Mouse (Mus musculus) skeletal muscle tissue, adult 2 months (tissue): ENCODE data around the gene Leap2.
"Not testable (repeated sequence)": the region's sequence is repeated elsewhere in the genome, so short reads cannot be mapped to it uniquely, and the experiment has no call there.

Source experiments
- DNase-seq: peaks from one replicate; pipeline ENCODE4 v3.0.0-alpha.2; 2012; ENCODE audit warnings: low read depth, low spot score

Leap2 gene

DNA sequence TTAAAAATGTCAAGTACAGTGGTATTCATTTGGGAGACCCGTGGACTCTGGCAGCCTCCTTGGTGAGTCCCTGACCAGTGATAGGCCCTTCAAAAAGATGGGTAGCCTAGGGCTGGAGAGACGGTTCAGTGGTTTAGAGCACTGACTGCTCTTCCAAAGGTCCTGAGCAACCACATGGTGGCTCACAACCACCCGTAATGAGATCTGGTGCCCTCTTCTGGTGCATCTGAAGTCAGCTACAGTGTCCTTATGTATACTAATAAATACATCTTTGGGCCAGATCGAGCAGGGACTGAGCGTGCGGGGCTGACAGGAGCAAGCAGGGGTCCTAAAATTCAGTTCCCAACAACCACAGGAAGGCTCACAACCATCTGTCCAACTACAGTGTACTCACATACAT lies 20.9 kb upstream of the Leap2 start:
- DNase-seq: no peak

DNA sequence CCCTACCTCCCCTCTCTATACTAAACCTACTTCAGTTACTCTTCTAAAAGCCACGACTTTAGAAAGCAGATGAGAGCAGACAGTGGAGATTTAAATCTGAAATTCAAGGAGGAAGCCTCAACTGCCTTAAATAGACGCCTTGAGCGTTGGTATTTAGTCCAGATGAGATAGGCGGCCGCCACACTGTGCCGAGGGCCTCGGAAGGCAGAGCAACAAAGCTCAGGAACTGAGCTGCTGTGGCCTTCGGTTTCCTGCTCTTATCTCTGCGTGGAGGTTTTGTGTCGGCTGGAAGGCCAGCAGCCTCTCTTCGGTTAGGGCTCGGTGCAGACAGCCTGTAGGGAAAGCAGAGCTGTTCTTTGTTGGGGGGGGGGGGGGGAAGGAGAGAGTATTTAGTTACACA lies 19.0 kb upstream of the Leap2 start:
- no peak for DNase-seq

DNA sequence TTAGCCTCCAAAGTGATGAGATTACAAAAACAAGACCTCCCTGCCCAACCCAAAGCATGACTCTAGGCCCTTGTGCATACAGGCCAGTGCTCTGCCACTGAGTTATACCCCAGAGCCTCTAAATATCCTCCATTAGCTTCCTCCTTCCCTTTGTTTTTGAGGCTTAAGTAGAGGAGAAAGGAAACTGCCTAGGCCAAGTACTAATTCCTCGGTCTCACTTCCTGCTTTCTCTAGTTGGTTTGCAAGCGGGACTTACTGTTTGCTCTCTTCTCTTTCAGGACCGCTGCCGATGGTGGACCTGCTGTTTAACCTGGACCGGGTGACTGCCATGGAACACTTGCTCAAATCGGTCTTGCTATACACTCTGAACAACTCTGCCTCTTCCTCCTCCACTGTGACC lies 13.4 kb upstream of the Leap2 start:
- no peak for DNase-seq

DNA sequence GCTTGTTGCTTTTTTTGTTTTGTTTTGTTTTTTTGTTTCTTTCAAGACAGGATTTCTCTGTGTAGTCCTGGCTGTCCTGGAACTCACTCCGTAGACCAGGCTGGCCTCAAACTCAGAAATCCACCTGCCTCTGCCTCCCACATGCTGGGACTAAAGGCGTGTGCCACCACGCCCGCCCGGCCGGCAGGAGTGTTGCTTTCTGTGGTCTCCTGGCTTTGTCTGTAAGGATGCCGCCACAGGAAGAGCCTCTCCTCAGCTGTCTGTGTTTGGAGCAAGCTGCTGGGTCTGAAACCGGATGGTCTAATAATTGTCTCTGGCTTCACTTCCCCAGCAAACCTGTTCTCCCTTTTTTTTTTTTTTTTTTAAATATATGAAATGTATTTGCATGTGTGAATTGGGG lies 12.5 kb upstream of the Leap2 start:
- no peak for DNase-seq

DNA sequence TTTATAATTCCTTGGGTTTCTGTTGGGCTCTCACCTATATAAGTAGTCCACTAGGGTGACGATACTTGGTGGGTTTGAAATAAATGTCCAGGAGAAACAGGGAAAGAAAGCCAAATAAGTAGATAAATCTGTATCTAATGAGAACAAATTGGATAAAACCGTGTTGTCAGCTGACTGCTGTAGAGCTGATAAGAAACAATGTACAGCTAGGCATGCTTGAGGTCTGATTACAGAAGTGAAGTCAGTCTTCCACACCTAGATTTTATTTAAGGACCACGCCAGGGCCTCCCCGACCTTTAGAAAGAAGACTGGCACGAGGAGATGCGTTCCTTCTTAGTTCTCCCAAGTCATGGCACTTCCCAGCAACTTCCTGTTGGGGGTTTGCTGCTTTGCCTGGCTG lies 10.1 kb upstream of the Leap2 start:
- no peak for DNase-seq

DNA sequence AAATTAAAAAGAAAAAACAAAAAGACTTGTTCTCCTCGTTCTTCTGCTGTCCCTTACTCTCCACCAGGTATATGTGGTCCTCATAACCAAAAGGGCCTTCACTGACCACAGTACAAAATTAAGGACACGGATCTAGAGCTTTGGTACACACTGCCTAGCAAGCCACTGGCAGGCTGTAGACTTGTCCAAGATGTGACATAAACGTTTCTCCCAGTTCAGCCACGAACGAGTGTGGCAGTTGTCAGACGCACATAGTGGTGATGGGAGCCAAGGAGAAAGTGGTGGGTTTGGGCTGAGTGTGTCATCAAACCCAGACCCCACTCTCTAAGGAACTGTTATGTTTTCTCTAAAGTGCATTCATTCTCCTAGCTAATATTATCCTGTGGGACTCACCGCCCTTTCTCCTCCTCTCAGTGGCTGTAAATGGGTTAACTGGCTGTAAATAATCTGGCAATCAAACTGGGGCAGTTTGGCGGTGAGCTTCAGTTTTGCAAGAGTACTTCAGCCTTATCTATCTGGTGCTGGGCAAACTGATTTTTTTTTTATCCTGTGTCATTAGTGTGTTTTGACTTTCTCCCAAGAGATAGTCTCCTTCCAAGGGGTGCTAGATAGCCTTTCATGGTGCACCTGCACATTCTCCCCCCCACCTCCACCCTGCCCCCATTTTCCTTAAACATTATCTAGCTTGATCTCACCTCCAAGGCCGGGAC lies 8.5 kb upstream of the Leap2 start:
- DNase-seq: no peak

DNA sequence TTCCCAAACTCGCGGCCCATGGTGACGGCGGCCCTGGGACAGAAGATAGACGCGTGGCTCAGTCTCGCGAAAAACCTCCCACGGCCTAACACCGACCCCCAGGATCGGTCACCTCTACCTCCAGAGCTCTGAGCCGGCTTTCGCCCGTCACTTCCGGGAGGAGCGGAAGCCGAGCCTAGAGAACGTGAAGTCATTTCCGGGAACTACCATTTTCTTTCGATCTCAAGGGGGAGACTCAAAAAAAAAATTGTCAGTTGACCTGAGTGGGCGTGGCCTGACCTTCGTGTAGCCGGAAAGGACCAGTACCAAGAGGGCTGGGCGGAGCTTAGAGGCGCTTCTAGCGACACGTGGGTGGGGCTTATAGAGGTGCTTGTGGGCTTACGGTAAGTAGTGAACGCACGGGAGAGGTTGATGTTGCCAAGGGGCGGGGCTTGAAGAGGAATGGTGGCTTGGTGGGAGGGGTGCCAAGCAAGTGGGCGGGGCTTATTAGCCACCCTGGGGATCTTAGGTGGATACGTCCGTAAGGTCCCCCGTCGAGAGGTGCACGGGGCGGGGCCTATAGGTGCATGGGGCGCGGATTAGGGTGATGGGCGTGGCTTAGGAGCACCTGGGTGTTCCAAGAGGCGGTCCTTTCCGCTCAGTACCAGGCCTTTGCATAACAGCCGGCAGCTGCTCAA lies 7.8 kb upstream of the Leap2 start, which contains the start of the genes Uqcrq and Gdf9:
Uqcrq (minus strand) TSS at position 162 of the 677 bp plus-strand sequence.
Gdf9 (plus strand) TSS at position 354 of the 677 bp plus-strand sequence.
- DNase-seq: peak; percentile 100

DNA sequence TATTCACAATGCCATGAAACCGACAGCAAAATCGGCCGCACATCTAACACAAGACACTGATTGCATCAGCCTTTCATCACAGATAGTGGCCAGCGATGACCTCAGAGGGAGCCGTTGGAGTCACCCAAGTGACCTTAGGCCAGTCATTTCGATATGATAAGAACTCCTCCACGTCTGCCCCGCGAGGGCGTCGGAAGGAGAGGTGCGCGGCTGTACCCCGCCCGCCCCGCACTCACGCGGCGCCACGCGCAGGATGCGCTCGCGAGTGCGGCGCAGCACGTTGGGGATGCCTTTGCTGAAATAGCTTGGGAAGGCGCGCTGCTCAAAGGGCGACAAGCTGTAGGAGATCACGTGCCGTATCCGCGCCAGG lies 7.3 kb upstream of the Leap2 start:
- DNase-seq: peak; percentile 38

DNA sequence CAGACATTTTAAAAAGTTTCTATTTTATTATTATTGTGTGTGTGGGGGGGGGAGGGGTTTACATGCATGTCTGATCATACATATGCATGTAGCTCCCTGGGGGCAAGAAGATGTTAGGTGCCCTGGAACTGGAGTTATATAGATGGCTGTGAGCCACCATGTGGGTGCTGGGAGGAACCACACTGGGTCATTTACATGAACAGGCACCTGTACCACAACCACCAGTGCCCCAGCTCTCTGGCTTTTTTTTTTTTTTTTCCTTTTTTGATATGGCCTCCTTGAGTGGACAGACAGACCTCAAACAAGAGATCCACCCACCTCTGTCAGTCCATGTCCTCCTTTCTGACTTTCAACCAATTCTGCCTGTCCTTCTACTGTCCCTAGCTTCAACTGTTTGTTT lies 6.2 kb upstream of the Leap2 start:
- no peak for DNase-seq

DNA sequence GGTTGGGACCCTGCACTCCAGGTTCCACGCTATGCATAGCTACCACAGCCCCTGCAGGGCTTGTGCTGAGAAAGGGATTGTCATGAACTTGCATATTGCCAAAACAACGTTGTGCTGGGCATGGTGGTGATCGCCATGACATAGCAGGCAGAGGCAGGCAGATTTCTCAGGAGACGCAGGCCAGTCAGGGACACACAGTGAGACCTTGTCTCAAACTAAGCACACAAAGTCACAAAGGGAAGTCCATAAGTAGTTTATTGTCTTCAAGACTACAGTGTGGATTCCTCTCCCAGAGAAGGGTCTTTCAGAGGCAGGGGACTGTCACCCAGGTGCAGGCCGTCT lies 5.7 kb upstream of the Leap2 start:
- DNase-seq: no peak

DNA sequence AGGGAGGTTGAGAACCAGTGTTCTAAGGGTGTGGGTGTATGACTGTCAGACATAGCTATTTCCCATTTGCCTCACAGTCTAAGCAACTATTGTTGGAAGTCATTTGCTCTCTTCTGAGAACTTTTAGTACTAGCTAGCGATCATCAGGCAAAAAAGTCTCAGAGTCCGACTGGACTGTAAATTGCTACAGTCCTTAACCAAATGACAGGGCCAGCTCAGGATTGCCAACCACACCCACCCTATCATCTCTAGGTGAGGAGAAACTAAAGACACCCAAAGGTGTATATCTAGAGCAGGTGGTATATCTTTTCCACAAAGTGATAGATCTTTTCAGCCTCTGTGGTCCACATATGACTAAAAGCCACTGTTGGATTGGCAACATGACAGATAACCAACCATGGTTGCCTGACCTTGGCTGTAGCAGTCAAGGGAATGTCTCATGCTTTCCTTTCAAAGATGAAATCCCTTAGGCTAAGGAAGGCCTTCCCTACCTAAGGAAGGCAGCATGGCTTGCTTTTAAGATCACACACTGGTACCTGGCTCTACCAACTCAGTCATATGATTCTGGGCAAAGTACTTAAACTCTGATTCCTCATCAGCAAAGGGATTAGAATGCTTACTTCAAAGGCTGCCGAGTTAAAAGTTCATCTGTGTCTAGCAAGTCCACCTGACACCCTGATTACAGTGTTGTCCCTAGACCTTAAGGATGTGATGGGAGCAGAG lies 5.2 kb upstream of the Leap2 start:
- no peak for DNase-seq

DNA sequence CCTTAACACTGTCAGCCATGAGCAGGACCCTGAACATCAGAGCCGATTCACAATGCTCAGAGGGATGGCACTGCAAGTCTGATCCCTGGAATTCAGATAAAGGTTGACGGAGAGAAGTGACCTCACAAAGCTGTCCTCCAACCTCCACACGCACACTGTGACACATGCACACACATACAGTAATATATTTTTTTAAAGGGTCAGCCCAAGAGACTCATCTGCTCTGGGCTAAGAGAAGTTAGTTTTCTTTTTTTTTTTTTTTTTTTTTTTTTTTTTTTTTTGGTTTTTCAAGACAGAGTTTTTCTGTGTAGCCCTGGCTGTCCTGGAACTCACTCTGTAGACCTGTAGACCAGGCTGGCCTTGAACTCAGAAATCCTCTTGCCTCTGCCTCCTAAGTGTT lies 3.9 kb upstream of the Leap2 start:
- not testable (repeated sequence) for DNase-seq

DNA sequence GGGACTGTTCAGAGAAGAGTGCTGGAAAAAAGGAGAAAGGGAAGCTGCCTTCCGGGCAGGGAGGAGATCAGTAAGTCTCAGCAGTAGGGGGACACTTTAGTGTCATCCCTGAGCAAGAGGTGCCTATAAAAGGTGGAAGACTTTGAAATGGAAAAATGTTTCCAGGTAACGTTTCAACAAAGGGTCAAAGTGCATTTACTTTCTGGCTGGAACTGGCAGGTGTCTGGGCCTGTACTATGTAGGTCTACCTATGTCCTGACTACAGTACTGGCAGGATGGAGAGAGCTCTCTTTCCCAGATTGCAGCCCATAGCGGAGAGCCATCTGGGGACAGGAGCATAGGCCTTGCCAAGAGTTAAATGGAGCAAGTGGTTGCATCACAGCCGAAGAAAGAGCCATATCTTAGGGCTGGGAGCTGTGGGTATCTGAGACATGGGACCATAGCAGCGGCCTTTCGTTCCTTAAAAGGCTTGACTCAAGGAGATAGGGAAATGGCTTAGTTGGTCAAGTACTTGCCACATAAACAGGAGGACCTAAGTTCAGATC lies 2.8 kb upstream of the Leap2 start:
- DNase-seq: no peak

DNA sequence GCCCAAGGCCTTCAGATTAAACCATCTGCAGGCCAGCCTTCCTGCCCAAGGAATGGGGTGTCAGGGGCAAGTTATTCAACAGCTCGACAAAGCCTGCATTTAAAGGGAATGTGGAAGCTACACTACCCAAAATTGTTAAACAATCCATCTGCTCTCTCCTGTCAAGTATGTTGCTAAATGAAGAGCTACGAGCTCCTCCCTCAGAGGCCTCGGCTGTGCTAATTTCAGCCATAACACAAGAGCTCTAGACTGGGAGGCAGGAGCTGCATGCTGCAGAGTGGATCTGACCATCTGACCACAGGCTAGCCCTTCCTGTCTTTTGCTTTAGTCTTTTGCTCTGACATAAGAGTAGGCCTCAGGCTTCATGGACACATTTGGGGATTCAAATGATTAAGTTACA lies 2.3 kb upstream of the Leap2 start:
- no peak for DNase-seq

DNA sequence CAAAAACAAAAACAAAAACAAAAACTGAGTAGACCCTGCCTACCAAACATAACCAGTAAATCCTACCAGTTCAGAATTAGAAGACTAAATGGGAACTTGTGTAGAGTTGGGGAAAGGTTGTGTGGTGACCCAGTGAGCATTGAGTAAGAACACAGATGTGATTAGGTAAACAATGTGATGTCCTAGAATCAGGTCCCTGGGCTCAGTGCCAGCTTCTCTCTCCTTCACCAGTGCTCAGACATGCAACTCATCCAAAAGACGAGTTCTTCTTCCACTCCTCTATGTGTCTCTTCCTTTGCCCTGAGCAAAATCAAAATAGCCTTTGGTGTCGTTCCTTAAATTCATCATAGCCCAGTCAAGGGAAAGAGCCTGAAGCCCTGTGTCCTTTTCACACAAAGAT lies 1.9 kb upstream of the Leap2 start:
- no peak for DNase-seq

DNA sequence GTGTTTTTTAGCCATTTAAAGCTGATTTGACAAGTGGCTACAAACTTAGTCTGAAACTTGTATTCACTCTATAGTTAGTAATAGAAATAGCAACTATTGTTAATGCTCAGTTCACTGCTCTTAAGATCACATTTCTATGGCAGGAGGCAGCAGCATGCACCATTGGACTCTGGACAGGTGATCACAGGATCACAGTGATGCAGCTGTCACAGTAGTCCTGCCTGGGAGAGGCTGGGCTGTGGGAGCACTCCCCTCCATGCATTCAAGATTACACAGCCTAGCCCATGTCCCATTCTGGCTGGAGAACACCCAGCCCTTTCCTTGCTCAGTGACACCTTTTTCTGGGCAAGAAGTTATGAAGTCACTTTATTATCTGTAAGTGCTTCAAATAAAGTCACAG lies 4.9 kb downstream of the Leap2 start:
- DNase-seq: no peak

DNA sequence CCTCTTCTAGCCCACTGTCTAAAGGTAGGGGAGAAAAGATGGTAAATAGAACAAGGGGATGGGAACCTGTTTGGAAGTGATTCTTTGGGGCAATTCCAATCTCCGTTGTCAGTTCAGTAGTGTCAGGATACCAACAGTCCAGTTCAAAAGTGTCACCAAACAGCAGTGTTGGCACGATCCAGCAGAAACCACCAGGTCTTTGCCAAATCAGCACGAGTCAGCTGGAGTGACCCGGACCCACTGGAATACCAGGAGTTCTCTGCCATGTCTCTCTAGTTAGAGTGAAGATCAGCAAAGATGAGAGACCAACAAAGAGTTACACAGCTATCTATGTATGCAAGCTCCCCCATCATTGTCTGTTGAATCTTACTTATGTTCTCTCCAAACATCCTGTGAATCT lies 9.1 kb downstream of the Leap2 start:
- DNase-seq: no peak

DNA sequence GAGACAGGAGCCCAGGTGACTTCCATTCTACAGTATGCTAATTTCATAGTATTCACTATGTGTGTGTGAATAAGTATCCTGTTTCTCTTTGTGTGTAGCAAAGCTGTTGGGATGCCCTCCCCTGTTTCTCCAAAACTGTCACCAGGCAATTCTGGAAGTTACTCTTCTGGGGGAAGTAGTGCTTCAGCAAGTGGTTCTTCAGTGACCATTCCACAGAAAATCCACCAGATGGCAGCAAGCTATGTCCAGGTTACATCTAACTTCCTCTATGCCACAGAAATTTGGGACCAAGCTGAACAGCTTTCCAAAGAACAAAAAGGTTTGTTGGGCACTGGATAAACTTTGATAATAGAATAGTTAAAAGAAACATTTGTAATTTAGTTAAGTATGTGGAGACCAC lies 11.2 kb downstream of the Leap2 start:
- no peak for DNase-seq

DNA sequence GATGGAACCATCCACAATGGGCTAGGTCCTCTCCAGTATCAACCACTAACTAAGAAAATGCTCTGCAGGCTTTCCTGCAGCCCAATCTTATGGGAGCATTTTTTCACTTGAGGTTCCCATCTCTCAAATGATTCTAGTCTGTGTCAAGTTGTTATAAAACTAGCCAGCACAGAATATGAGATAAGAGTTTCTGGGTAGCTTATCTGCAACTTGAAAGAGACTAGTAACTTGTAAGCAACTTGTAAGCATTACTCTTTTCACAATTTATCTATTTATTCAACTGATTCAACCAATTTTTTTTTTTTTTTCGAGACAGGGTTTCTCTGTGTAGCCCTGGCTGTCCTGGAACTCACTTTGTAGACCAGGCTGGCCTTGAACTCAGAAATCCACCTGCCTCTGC lies 19.3 kb downstream of the Leap2 start:
- DNase-seq: no peak

DNA sequence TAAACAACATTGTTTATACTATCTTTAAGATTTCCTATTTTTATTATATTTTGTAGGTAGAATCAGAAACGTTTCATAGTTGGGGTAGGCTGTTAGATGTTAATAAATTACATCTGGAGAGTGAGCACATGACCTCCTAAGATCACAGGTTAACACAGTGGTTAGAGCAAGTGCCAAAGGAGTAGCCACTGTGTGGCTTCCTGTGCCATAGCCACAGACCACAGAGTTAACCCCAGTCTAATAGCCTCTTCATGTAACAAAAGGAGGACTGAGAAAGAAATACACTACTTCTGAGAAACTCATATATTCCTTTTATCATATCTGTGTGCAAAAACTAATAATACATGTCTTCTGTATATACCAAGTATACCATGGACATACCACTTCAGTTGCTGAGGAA lies 29.1 kb downstream of the Leap2 start:
- DNase-seq: no peak

DNA sequence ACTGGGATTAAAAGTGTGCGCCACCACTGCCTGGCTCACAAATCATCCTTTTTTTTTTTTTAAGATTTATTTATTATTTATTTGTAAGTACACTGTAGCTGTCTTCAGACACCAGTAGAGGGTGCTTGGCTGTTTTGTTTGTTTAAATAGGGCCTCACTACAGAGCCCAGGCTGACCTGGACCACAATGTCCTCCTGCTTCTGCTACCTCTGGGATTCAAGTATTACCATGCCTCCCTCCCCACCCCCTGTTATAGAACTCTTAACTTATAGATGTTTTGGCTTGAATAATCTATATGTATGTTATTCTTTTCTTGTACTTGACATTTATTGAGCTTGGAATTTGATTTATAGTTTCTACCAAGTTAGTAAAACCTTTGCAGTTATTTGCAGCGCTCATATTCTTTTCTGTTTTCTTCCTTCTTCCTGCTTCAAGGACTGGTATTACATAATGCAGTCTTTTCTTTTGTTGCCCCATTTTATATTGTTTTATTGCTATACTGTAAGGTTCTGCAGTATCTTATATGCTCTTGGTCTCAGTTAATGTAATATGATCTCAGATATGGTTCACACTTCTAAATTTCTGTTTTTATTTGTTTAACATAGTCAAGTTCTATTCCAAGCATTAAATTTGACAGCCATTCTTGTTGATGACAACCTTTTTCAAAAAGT lies 39.1 kb downstream of the Leap2 start:
- no peak for DNase-seq

DNA sequence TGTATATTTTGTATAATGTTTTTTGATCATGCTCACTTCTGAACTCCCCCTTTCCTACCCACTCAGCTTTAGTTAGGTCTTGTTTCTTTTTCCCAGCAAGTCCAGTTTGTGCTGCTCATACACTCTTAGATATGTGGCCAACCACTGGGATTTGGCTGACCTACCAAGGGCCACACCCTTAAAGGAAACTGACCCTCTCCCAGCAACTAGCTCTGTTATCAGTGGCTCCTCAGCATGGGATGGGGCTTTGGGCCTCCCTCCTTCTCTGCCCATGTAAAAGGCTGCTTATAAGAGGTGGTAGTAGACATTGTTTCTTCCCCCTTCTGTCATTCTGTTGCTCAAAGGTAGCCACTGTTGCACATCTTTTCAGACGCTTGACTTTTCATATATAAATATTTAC lies 44.1 kb downstream of the Leap2 start:
- DNase-seq: no peak
